Mouse (Mus musculus) liver, adult 2 months (tissue): Measurements from ENCODE around the gene Slc25a35. TPM values are rescaled to one million over a fixed set of nuclear protein-coding genes. Genes with fewer than 3 reads are reported as not detected.
"Not testable (repeated sequence)": the region's sequence is repeated elsewhere in the genome, so short reads cannot be mapped to it uniquely, and the experiment has no call there.

Experiments used
- DNase-seq: peaks from one replicate; pipeline ENCODE4 v3.0.0-alpha.2; 2011; ENCODE audit warnings: low read depth, low spot score; ENCODE audit errors: extremely low read depth
- H3K27ac ChIP-seq: fragments of 200-500 bp; replicated peaks from 2 replicates; pipeline ENCODE4 v1.5.1; 2012; ENCODE audit warnings: low read depth, mild to moderate bottlenecking, control low read depth, inconsistent platforms, low read length; ENCODE audit not compliant: insufficient read depth
- H3K27me3 ChIP-seq: fragments of 200-500 bp; 2 replicates; pipeline ENCODE4 v1.6.1; 2012; ENCODE audit warnings: mild to moderate bottlenecking, moderate library complexity, low read length, inconsistent platforms; ENCODE audit not compliant: control insufficient read depth, insufficient read depth
- H3K36me3 ChIP-seq: fragments of 200-500 bp; 2 replicates; pipeline ENCODE4 v1.6.1; 2012; ENCODE audit warnings: low read length, inconsistent platforms; ENCODE audit not compliant: control insufficient read depth, insufficient read depth
- H3K4me1 ChIP-seq: fragments of 200-500 bp; 2 replicates; pipeline ENCODE4 v1.6.1; 2011; ENCODE audit warnings: low read length; ENCODE audit not compliant: control insufficient read depth, insufficient read depth
- H3K4me3 ChIP-seq: fragments of 200-500 bp; 2 replicates; pipeline ENCODE4 v1.5.1; 2011; ENCODE audit warnings: low read depth, mild to moderate bottlenecking, control low read depth, low read length, moderate library complexity; ENCODE audit not compliant: insufficient read depth
- H3K79me2 ChIP-seq: fragments of 200-500 bp; 2 replicates; pipeline ENCODE4 v1.6.1; 2012; ENCODE audit warnings: inconsistent platforms, mild to moderate bottlenecking, low read length, moderate library complexity; ENCODE audit not compliant: control insufficient read depth, insufficient read depth
- H3K9ac ChIP-seq: fragments of 200-500 bp; 2 replicates; pipeline ENCODE4 v1.6.1; 2012; ENCODE audit warnings: low read depth, mild to moderate bottlenecking, control low read depth, inconsistent platforms, low read length
- CTCF ChIP-seq: fragments of 200-500 bp; IDR thresholded peaks from 2 replicates; pipeline ENCODE4 v1.5.1; 2011; ENCODE audit warnings: low read depth, low read length, control low read depth
- POLR2A ChIP-seq: fragments of 200-500 bp; IDR thresholded peaks from 2 replicates; pipeline ENCODE4 v1.6.1; 2011; ENCODE audit warnings: low read length, control low read depth; ENCODE audit not compliant: insufficient read depth; ENCODE audit errors: extremely low read depth
- WGBS: fragments of 180-500 bp; shearing (Covaris S2); methylation state at CpG from one replicate; pipeline ENCODE4 v1.1.7; 2018; 5-methylcytosine and 5-hydroxymethylcytosine counted together
- polyA plus RNA-seq: library from polyadenylated mRNA; depleted of rRNA; stranded (reverse); fragments of >200 nt; gene quantifications from 2 replicates; pipeline ENCODE4 v1.2.3, GENCODE M21; 2012
- total RNA-seq: library from RNA; depleted of rRNA; stranded (reverse); fragments of >200 nt; gene quantifications from 2 replicates; pipeline ENCODE4 v1.2.3, GENCODE M21; 2014

Slc25a35 gene
- total and polyA plus RNA-seq, 2 experiments: 0.28 to 2.5 TPM

DNA sequence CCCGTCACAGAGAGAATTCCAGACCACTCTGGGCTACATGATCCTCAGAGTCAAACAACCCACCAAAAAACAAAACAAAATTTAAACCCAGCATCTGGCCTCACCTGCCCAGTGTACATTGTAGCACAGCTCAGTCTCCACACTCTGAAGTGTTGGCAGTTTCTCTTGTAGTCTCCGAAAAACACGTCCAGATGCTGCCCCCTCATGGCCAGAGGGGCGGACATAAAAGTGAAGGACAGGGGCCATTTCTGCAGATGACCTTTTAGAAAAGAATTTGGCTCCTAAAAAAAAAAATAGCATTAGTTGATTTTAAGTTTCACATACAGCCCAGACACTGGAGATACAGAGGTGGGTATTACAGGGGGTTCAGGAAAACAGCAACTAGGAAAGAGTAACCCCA lies 35.7 kb downstream of the Slc25a35 start:
- no peak for DNase-seq
- Histone ChIP-seq H3K27me3 (no peaks in the 10 kb centered on the region), H3K36me3 (peaks cover 10% of the 10 kb centered on the region; the same call in 1 of the 2 replicates), H3K79me2 (no peaks in the 10 kb centered on the region), H3K9ac (no peak overlapping the region), H3K4me1 (0 out of 2 replicates have a peak, but pooled peaks cover 2% of the 10 kb centered on the region), H3K4me3 (no peak overlapping the region), H3K27ac (no peak overlapping the region)
- TF ChIP-seq CTCF (no peak), POLR2A (no peak)
- WGBS: 72% methylated on average over 4 of the region's 4 CpGs

DNA sequence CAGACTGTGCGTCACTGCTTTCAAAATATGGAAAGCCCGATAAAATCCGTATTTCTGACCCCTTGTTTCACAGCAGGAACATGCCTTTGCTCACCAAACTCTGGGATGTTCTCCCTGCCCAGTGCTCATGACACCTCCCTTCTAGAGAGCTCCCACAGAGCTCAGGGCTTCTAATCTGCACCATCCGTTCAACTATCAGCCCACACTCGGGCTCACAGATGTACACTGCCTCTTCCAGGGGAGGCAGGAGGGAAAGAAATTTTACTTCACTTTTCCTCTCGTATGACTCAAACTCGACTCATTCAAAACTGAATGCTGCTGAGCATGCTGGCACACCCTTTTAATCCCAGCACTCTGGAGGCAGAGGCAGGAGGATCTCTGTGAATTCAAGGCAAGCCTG lies 37.3 kb downstream of the Slc25a35 start:
- 85% methylated on average over 7 of the region's 7 CpGs for WGBS
- Histone ChIP-seq H3K4me3 (no peak overlapping the region), H3K36me3 (peaks cover 6% of the 10 kb centered on the region; the same call in 1 of the 2 replicates), H3K4me1 (0 out of 2 replicates have a peak, but pooled peaks cover 2% of the 10 kb centered on the region), H3K27ac (no peak overlapping the region), H3K79me2 (no peaks in the 10 kb centered on the region), H3K9ac (no peak overlapping the region), H3K27me3 (no peaks in the 10 kb centered on the region)
- no peak for TF ChIP-seq CTCF
- DNase-seq: no peak

- not testable (repeated sequence) for DNase-seq, H3K79me2 ChIP-seq, H3K27me3 ChIP-seq, H3K27ac ChIP-seq, H3K9ac ChIP-seq, H3K4me1 ChIP-seq, H3K36me3 ChIP-seq, H3K4me3 ChIP-seq
Measured at GRCm38 (mm10) chr11:69006575-69006974, 38.6 kb downstream of the Slc25a35 start.

- no peak for TF ChIP-seq POLR2A
- TF ChIP-seq CTCF: no peak
- Histone ChIP-seq H3K4me3 (peak within 1 kb of the TSS; percentile 73), H3K27me3 (no peaks in the 10 kb centered on the region), H3K9ac (peak within 1 kb of the TSS; percentile 59), H3K36me3 (no peaks in the 10 kb centered on the region), H3K79me2 (no peaks in the 10 kb centered on the region), H3K27ac (no peak within 1 kb of the TSS), H3K4me1 (peaks cover 4% of the 10 kb centered on the region; the same call in 1 of the 2 replicates)
- peak; percentile 68 for DNase-seq
- 10% methylated on average over 38 of the region's 38 CpGs for WGBS
Measured at GRCm38 (mm10) chr11:69008182-69009121, 40.5 kb downstream of the Slc25a35 start, which contains the start of gene Pfas. Gene Pfas (minus strand): TSS chr11:69008460.

GRCm38 (mm10) chr11:69009508-69009907 lies 41.6 kb downstream of the Slc25a35 start:
- Histone ChIP-seq H3K36me3 (no peaks in the 10 kb centered on the region), H3K4me3 (no peak overlapping the region), H3K27me3 (no peaks in the 10 kb centered on the region), H3K4me1 (peaks cover 4% of the 10 kb centered on the region; the same call in 1 of the 2 replicates), H3K27ac (no peak overlapping the region), H3K9ac (no peak overlapping the region), H3K79me2 (no peaks in the 10 kb centered on the region)
- TF ChIP-seq POLR2A: no peak
- TF ChIP-seq CTCF: no peak
- WGBS: 94% methylated on average over 1 of the region's 1 CpGs
- DNase-seq: no peak
